Mouse (Mus musculus) midbrain, postnatal 0 days (tissue): ENCODE measurements around the gene Tasp1. TPM values are rescaled to one million over a fixed set of nuclear protein-coding genes. Genes with fewer than 3 reads are reported as not detected.
A peak's percentile ranks its signal among the peaks of the same experiment; 100 is the strongest.

Experiments used
- ATAC-seq: fragments of 200-750 bp; cut with Nextera tagmentation; 2 replicates; pipeline ENCODE4 v1.8.0; 2017; ENCODE audit warnings: moderate number of reproducible peaks, mild to moderate bottlenecking, moderate TSS enrichment, moderate library complexity; ENCODE audit not compliant: low FRiP score
- DNase-seq: peaks from one replicate; pipeline ENCODE4 v3.0.0-alpha.2; 2015; ENCODE audit warnings: low spot score
- H3K27ac ChIP-seq: fragments of 300-500 bp; sonication (generic); 2 replicates; pipeline ENCODE4 v1.5.1; 2014; ENCODE audit warnings: low read depth, mild to moderate bottlenecking, low read length, mixed read lengths
- H3K27me3 ChIP-seq: fragments of 300-500 bp; sonication (generic); 2 replicates; pipeline ENCODE4 v1.6.1; 2014; ENCODE audit warnings: low read length, control low read depth, mixed read lengths; ENCODE audit not compliant: insufficient read depth
- H3K36me3 ChIP-seq: fragments of 300-500 bp; sonication (generic); 2 replicates; pipeline ENCODE4 v1.6.1; 2014; ENCODE audit warnings: low read length, control low read depth, mixed read lengths; ENCODE audit not compliant: insufficient read depth
- H3K4me1 ChIP-seq: fragments of 300-500 bp; sonication (generic); 2 replicates; pipeline ENCODE4 v1.6.1; 2014; ENCODE audit warnings: mild to moderate bottlenecking, control low read depth, antibody characterized with exemption, low read length, mixed read lengths; ENCODE audit not compliant: insufficient read depth
- H3K4me2 ChIP-seq: fragments of 300-500 bp; sonication (generic); 2 replicates; pipeline ENCODE4 v1.6.1; 2014; ENCODE audit warnings: low read depth, mild to moderate bottlenecking, low read length, mixed read lengths; ENCODE audit not compliant: poor library complexity, severe bottlenecking
- H3K4me3 ChIP-seq: fragments of 300-500 bp; sonication (generic); 2 replicates; pipeline ENCODE4 v1.5.1; 2014; ENCODE audit warnings: low read depth, mild to moderate bottlenecking, low read length, moderate library complexity
- H3K9ac ChIP-seq: fragments of 300-500 bp; sonication (generic); replicated peaks from 2 replicates; pipeline ENCODE4 v1.6.1; 2014; ENCODE audit warnings: mild to moderate bottlenecking, low read length, moderate library complexity, mixed read lengths; ENCODE audit not compliant: poor library complexity, severe bottlenecking
- H3K9me3 ChIP-seq: fragments of 300-500 bp; sonication (generic); 2 replicates; pipeline ENCODE4 v1.6.1; 2016; ENCODE audit warnings: low read length, control low read depth
- CTCF ChIP-seq: IDR thresholded peaks from 2 replicates; pipeline ENCODE4 v1.5.1; 2016; ENCODE audit warnings: antibody characterized with exemption, mild to moderate bottlenecking
- WGBS: fragments of 180-500 bp; shearing (Covaris S2); extraction: QIAGEN DNeasy Blood & Tissue Kit; methylation state at CpG from one replicate; pipeline ENCODE4 v1.1.7; 2014; 5-methylcytosine and 5-hydroxymethylcytosine counted together
- polyA plus RNA-seq: library from polyadenylated mRNA; unstranded; fragments of >200 nt; fragmentation: Nextera tagmentation; extraction: Ambion mirVana; gene quantifications from 2 replicates; pipeline ENCODE4 v1.2.1, GENCODE M21; 2015
- total RNA-seq: library from RNA; depleted of rRNA; stranded (reverse); fragments of >200 nt; gene quantifications from 2 replicates; pipeline ENCODE4 v1.2.3, GENCODE M21; 2014; rRNA removed

Gene Tasp1
- total RNA-seq (15.2 and 19.6 TPM in 2 replicates), polyA plus RNA-seq (23.1 and 24.1 TPM in 2 replicates)

GRCm38 (mm10) chr2:140066353-140067314 lies at the start of gene Tasp1:
Gene Tasp1 (minus strand): TSS chr2:140066805.
- TF ChIP-seq CTCF: no peak
- peak within 1 kb of the TSS; percentile 74 for H3K4me2 ChIP-seq
- WGBS: 1% methylated on average over 67 of the region's 68 CpGs
- H3K9ac ChIP-seq: peak within 1 kb of the TSS; percentile 85
- ATAC-seq (peak; percentile 100), DNase-seq (peak; percentile 98)
- no peaks in the 10 kb centered on the region for H3K27me3 ChIP-seq
- H3K4me1 ChIP-seq: no peaks in the 10 kb centered on the region
- H3K4me3 ChIP-seq: peak within 1 kb of the TSS; percentile 92
- H3K27ac ChIP-seq: peak within 1 kb of the TSS; percentile 93
- H3K9me3 ChIP-seq: no peaks in the 10 kb centered on the region
- no peaks in the 10 kb centered on the region for H3K36me3 ChIP-seq

- H3K9me3 ChIP-seq: no peaks in the 10 kb centered on the region
- H3K27ac ChIP-seq: no peak overlapping the region
- no peak overlapping the region for H3K4me2 ChIP-seq
- no peaks in the 10 kb centered on the region for H3K27me3 ChIP-seq
- TF ChIP-seq CTCF: no peak
- ATAC-seq: no peak
- no peak overlapping the region for H3K4me3 ChIP-seq
- no peak for DNase-seq
- WGBS: 91% methylated on average over 8 of the region's 8 CpGs
- no peaks in the 10 kb centered on the region for H3K36me3 ChIP-seq
- H3K4me1 ChIP-seq: no peaks in the 10 kb centered on the region
- H3K9ac ChIP-seq: no peak overlapping the region
These were observed 47.2 kb upstream of the Tasp1 start for GRCm38 (mm10) chr2:140113851-140114250.

GRCm38 (mm10) chr2:140108945-140109344 lies 42.3 kb upstream of the Tasp1 start:
- no peaks in the 10 kb centered on the region for H3K9me3 ChIP-seq
- TF ChIP-seq CTCF: no peak
- ATAC-seq: no peak
- no peaks in the 10 kb centered on the region for H3K4me1 ChIP-seq
- DNase-seq: no peak
- H3K4me3 ChIP-seq: no peak overlapping the region
- WGBS: 50% methylated on average over 1 of the region's 1 CpGs
- H3K27ac ChIP-seq: no peak overlapping the region
- no peaks in the 10 kb centered on the region for H3K27me3 ChIP-seq
- no peaks in the 10 kb centered on the region for H3K36me3 ChIP-seq
- H3K9ac ChIP-seq: no peak overlapping the region
- H3K4me2 ChIP-seq: no peak overlapping the region

- Histone ChIP-seq H3K27me3 (no peaks in the 10 kb centered on the region), H3K4me3 (no peak overlapping the region), H3K4me1 (no peaks in the 10 kb centered on the region), H3K27ac (no peak overlapping the region), H3K4me2 (no peak overlapping the region), H3K9ac (no peak overlapping the region), H3K36me3 (no peaks in the 10 kb centered on the region), H3K9me3 (no peaks in the 10 kb centered on the region)
- 90% methylated on average over 4 of the region's 4 CpGs for WGBS
- DNase-seq (no peak), ATAC-seq (no peak)
- TF ChIP-seq CTCF: no peak
These were observed 41.0 kb upstream of the Tasp1 start for GRCm38 (mm10) chr2:140107641-140108040.

GRCm38 (mm10) chr2:140104951-140105350 lies 38.3 kb upstream of the Tasp1 start:
- no peak for TF ChIP-seq CTCF
- Histone ChIP-seq H3K4me2 (no peak overlapping the region), H3K27ac (no peak overlapping the region), H3K9ac (no peak overlapping the region), H3K4me1 (no peaks in the 10 kb centered on the region), H3K36me3 (no peaks in the 10 kb centered on the region), H3K4me3 (no peak overlapping the region), H3K9me3 (no peaks in the 10 kb centered on the region), H3K27me3 (no peaks in the 10 kb centered on the region)
- no peak for DNase-seq
- ATAC-seq: no peak
- WGBS: 83% methylated on average over 3 of the region's 3 CpGs
